Mouse (Mus musculus) MEL (cell line): ENCODE results near the gene Cdk15. TPM values are rescaled to one million over a fixed set of nuclear protein-coding genes. Genes with fewer than 3 reads are reported as not detected.

Source experiments
- DNase-seq: peaks from one replicate; pipeline ENCODE4 v3.0.0; 2011; ENCODE audit warnings: low read depth, low spot score
- H3K27ac ChIP-seq: 2 replicates; pipeline ENCODE4 v1.5.1; 2012; ENCODE audit warnings: low read depth, mild to moderate bottlenecking, control low read depth, low read length, moderate library complexity; ENCODE audit not compliant: control insufficient read depth
- H3K27me3 ChIP-seq, 2 experiments: fragments of 150-350 bp in 1 of 2; sonication (generic) in 1 of 2; 2 replicates each; pipeline ENCODE4 v1.6.1; 2012; ENCODE audit warnings: low read length in 2 of 2, mild to moderate bottlenecking in 2 of 2, improper control_type of control experiment in 1 of 2, moderate library complexity in 1 of 2; ENCODE audit not compliant: insufficient read depth in 2 of 2, control insufficient read depth in 1 of 2
- H3K36me3 ChIP-seq, 2 experiments: 2 replicates each; pipeline ENCODE4 v1.6.1; 2012 to 2014; ENCODE audit warnings: low read length in 2 of 2, improper control_type of control experiment in 1 of 2, inconsistent platforms in 1 of 2, mild to moderate bottlenecking in 1 of 2; ENCODE audit not compliant: insufficient read depth in 2 of 2, control insufficient read depth in 1 of 2
- H3K4me1 ChIP-seq, 2 experiments: fragments of 150-350 bp in 1 of 2; sonication (generic) in 1 of 2; 2 replicates each; pipeline ENCODE4 v1.6.1; 2012; ENCODE audit warnings: low read length in 2 of 2, improper control_type of control experiment in 1 of 2, mild to moderate bottlenecking in 1 of 2; ENCODE audit not compliant: insufficient read depth in 2 of 2, control insufficient read depth in 1 of 2
- H3K4me3 ChIP-seq, 2 experiments: fragments of 150-350 bp in 1 of 2; sonication (generic) in 1 of 2; 2 replicates each; pipeline ENCODE4 v1.5.1; 2012; ENCODE audit warnings: low read depth in 2 of 2, low read length in 2 of 2, mild to moderate bottlenecking in 2 of 2, moderate library complexity in 2 of 2, control low read depth in 1 of 2, improper control_type of control experiment in 1 of 2; ENCODE audit not compliant: control insufficient read depth in 1 of 2, insufficient read depth in 1 of 2
- H3K79me2 ChIP-seq: 2 replicates; pipeline ENCODE4 v1.6.1; 2012; ENCODE audit warnings: mild to moderate bottlenecking, low read length, moderate library complexity; ENCODE audit not compliant: control insufficient read depth, poor library complexity, insufficient read depth
- H3K9ac ChIP-seq: 2 replicates; pipeline ENCODE4 v1.6.1; 2012; ENCODE audit warnings: low read depth, mild to moderate bottlenecking, control low read depth, low read length, moderate library complexity; ENCODE audit not compliant: control insufficient read depth, poor library complexity, severe bottlenecking
- H3K9me3 ChIP-seq: fragments of 150-350 bp; sonication (generic); replicated peaks from 2 replicates; pipeline ENCODE4 v1.6.1; 2012; ENCODE audit warnings: mild to moderate bottlenecking, low read length, improper control_type of control experiment, moderate library complexity; ENCODE audit not compliant: insufficient read depth
- BHLHE40 ChIP-seq: IDR thresholded peaks from 2 replicates; pipeline ENCODE4 v1.6.1; 2012; ENCODE audit warnings: low read depth, mild to moderate bottlenecking, inconsistent platforms, low read length, improper control_type of control experiment, borderline replicate concordance
- CTCF ChIP-seq, 3 experiments: IDR thresholded peaks in 2 of 3; conservative IDR thresholded peaks in 1 of 3; 2 replicates each; pipeline ENCODE4 v1.5.1; 2011 to 2012; ENCODE audit warnings: low read length in 3 of 3, low read depth in 2 of 3, mild to moderate bottlenecking in 2 of 3, improper control_type of control experiment in 1 of 3, inconsistent platforms in 1 of 3, mixed read lengths in 1 of 3, moderate library complexity in 1 of 3; ENCODE audit not compliant: control insufficient read depth in 1 of 3, insufficient read depth in 1 of 3, poor library complexity in 1 of 3, severe bottlenecking in 1 of 3
- GATA1 ChIP-seq: IDR thresholded peaks from 2 replicates; pipeline ENCODE4 v1.6.1; 2011; ENCODE audit warnings: low read depth, low read length, improper control_type of control experiment
- KAT2A ChIP-seq: conservative IDR thresholded peaks from 2 replicates; pipeline ENCODE4 v1.6.1; 2012; ENCODE audit warnings: low read depth, low read length, improper control_type of control experiment, inconsistent platforms
- MEF2A ChIP-seq: IDR thresholded peaks from 2 replicates; pipeline ENCODE4 v1.6.1; 2014; ENCODE audit warnings: low read depth, mild to moderate bottlenecking, inconsistent platforms, low read length, improper control_type of control experiment; ENCODE audit not compliant: poor library complexity, insufficient replicate concordance, severe bottlenecking; ENCODE audit errors: extremely low read depth
- MYC ChIP-seq: IDR thresholded peaks from 2 replicates; pipeline ENCODE4 v1.6.1; 2011; ENCODE audit warnings: low read depth, mild to moderate bottlenecking, low read length, improper control_type of control experiment, moderate library complexity
- NRF1 ChIP-seq: IDR thresholded peaks from 2 replicates; pipeline ENCODE4 v1.6.1; 2014; ENCODE audit warnings: low read depth, mild to moderate bottlenecking, inconsistent platforms, low read length, improper control_type of control experiment, moderate library complexity; ENCODE audit not compliant: poor library complexity, insufficient read depth, severe bottlenecking
- POLR2A ChIP-seq, 2 experiments: IDR thresholded peaks; 2 replicates each; pipeline ENCODE4 v1.6.1; 2011 to 2012; ENCODE audit warnings: low read length in 2 of 2, mild to moderate bottlenecking in 2 of 2, control low read depth in 1 of 2, improper control_type of control experiment in 1 of 2, low read depth in 1 of 2, moderate library complexity in 1 of 2; ENCODE audit not compliant: control insufficient read depth in 1 of 2, insufficient read depth in 1 of 2, poor library complexity in 1 of 2
- POLR2AphosphoS2 ChIP-seq: IDR thresholded peaks from 2 replicates; pipeline ENCODE4 v1.6.1; 2011; ENCODE audit warnings: low read length, improper control_type of control experiment
- RAD21 ChIP-seq: IDR thresholded peaks from 2 replicates; pipeline ENCODE4 v1.6.1; 2011; ENCODE audit warnings: mild to moderate bottlenecking, low read depth, low read length, improper control_type of control experiment
- RCOR1 ChIP-seq: IDR thresholded peaks from 2 replicates; pipeline ENCODE4 v1.6.1; 2012; ENCODE audit warnings: low read depth, mild to moderate bottlenecking, inconsistent platforms, low read length, improper control_type of control experiment
- SIN3A ChIP-seq: IDR thresholded peaks from 2 replicates; pipeline ENCODE4 v1.6.1; 2012; ENCODE audit warnings: low read length, improper control_type of control experiment, inconsistent platforms
- SMC3 ChIP-seq: IDR thresholded peaks from 2 replicates; pipeline ENCODE4 v1.6.1; 2011; ENCODE audit warnings: low read depth, low read length, improper control_type of control experiment
- TAL1 ChIP-seq: IDR thresholded peaks from 2 replicates; pipeline ENCODE4 v1.6.1; 2012; ENCODE audit warnings: mild to moderate bottlenecking, inconsistent platforms, low read length, moderate library complexity, mixed read lengths
- TBP ChIP-seq: IDR thresholded peaks from 2 replicates; pipeline ENCODE4 v1.8.0; 2011; ENCODE audit warnings: low read depth, low read length, improper control_type of control experiment
- TCF12 ChIP-seq: IDR thresholded peaks from 2 replicates; pipeline ENCODE4 v1.6.1; 2014; ENCODE audit warnings: low read depth, mild to moderate bottlenecking, inconsistent platforms, low read length, improper control_type of control experiment, moderate library complexity
- USF1 ChIP-seq: IDR thresholded peaks from 2 replicates; pipeline ENCODE4 v1.6.1; 2014; ENCODE audit warnings: low read depth, mild to moderate bottlenecking, inconsistent platforms, low read length, improper control_type of control experiment, moderate library complexity
- USF2 ChIP-seq, 2 experiments: IDR thresholded peaks; 2 replicates each; pipeline ENCODE4 v1.6.1; 2011 to 2012; ENCODE audit warnings: improper control_type of control experiment in 2 of 2, low read length in 2 of 2, borderline replicate concordance in 1 of 2, inconsistent platforms in 1 of 2, low read depth in 1 of 2, mild to moderate bottlenecking in 1 of 2; ENCODE audit not compliant: insufficient read depth in 1 of 2
- ZC3H11A ChIP-seq: IDR thresholded peaks from 2 replicates; pipeline ENCODE4 v1.6.1; 2012; ENCODE audit warnings: low read depth, mild to moderate bottlenecking, inconsistent platforms, low read length, improper control_type of control experiment
- ZKSCAN1 ChIP-seq: IDR thresholded peaks from 2 replicates; pipeline ENCODE4 v1.6.1; 2012; ENCODE audit warnings: low read depth, mild to moderate bottlenecking, inconsistent platforms, low read length, improper control_type of control experiment, moderate library complexity
- ZMIZ1 ChIP-seq: IDR thresholded peaks from 2 replicates; pipeline ENCODE4 v1.6.1; 2012; ENCODE audit warnings: low read depth, mild to moderate bottlenecking, inconsistent platforms, low read length, improper control_type of control experiment, moderate library complexity
- ZNF384 ChIP-seq: IDR thresholded peaks from 2 replicates; pipeline ENCODE4 v1.6.1; 2012; ENCODE audit warnings: low read depth, mild to moderate bottlenecking, inconsistent platforms, low read length, improper control_type of control experiment
- polyA plus RNA-seq, 2 experiments: library from polyadenylated mRNA; stranded (reverse) in 1 of 2; unstranded in 1 of 2; fragments of >175 nt in 1 of 2; fragments of >200 nt in 1 of 2; gene quantifications; 2 replicates each; pipeline versions ENCODE4 v1.2.1 to v1.2.4; 2012; ENCODE audit warnings: low replicate concordance in 2 of 2, low read depth in 1 of 2; ENCODE audit not compliant: insufficient read length in 2 of 2, insufficient read depth in 1 of 2, missing spikeins in 1 of 2
- total RNA-seq: library from RNA; depleted of rRNA; stranded (reverse); fragments of 300-350 nt; gene quantifications from 2 replicates; pipeline ENCODE4 v1.2.3, GENCODE M21; 2012

Cdk15 gene
- total and polyA plus RNA-seq, 3 experiments = not detected

- no peak for TF ChIP-seq MYC
- TF ChIP-seq POLR2A (IDR thresholded peaks at IDR 0.05; ENCODE audit: control insufficient read depth in 1 of 2, insufficient read depth in 1 of 2, low read depth in 1 of 2, low read length in 2 of 2, poor library complexity in 1 of 2) = no peak
These were observed 59.3 kb downstream of the Cdk15 start (continued) for GRCm38 (mm10) chr1:59316031-59316385.

- TF ChIP-seq USF1 (no peak), RCOR1 (no peak), ZNF384 (peak; percentile 98), GATA1 (no peak), SIN3A (peak; percentile 63), TAL1 (no peak), POLR2AphosphoS2 (no peak), MEF2A (no peak), NRF1 (no peak), SMC3 (peak; percentile 96), TCF12 (no peak), ZC3H11A (peak; percentile 98), MYC (no peak), ZMIZ1 (no peak), ZKSCAN1 (peak; percentile 59; the same call in 1 of the 2 replicates), CTCF (IDR thresholded peaks at IDR 0.05 in 2 of 3, conservative IDR thresholded peaks at IDR 0.05 in 1 of 3; ENCODE audit: control insufficient read depth in 1 of 3, insufficient read depth in 1 of 3, low read depth in 2 of 3, low read length in 3 of 3, poor library complexity in 1 of 3, severe bottlenecking in 1 of 3) (peak; percentile 14 to 91 (median 58); a peak in 5 of 6 replicates), RAD21 (peak; percentile 96), TBP (peak; percentile 57; the same call in 1 of the 2 replicates), BHLHE40 (no peak), KAT2A (no peak), USF2 (IDR thresholded peaks at IDR 0.05; ENCODE audit: borderline replicate concordance in 1 of 2, insufficient read depth in 1 of 2, low read depth in 1 of 2, low read length in 2 of 2) (no peak)
- no peak overlapping the region for H3K9ac ChIP-seq
- peak; percentile 71 for DNase-seq
- no peaks in the 10 kb centered on the region for H3K9me3 ChIP-seq
- peaks cover 0 to 14% of the 10 kb centered on the region in 2 experiments; a peak in 2 of 4 replicates for H3K4me1 ChIP-seq
- peaks cover 7 to 9% of the 10 kb centered on the region in 2 experiments for H3K27me3 ChIP-seq
- H3K27ac ChIP-seq = no peak overlapping the region
- peaks cover 0 to 7% of the 10 kb centered on the region in 2 experiments; a peak in 2 of 4 replicates for H3K36me3 ChIP-seq
- H3K79me2 ChIP-seq = no peaks in the 10 kb centered on the region
- peak overlapping the region in 1 of 2 experiments; percentile 2; a peak in 1 of 4 replicates for H3K4me3 ChIP-seq
These were observed 59.8 kb downstream of the Cdk15 start for GRCm38 (mm10) chr1:59316386-59317051.
